Mouse (Mus musculus): ENCODE results near the gene Rnf216.

Gene Rnf216

GRCm38 (mm10) chr5:143101626-143102025 lies 11.2 kb downstream of the Rnf216 start:
- DNase-seq (ENCODE audit: low read depth) = no peak

GRCm38 (mm10) chr5:143095256-143095655 lies 17.5 kb downstream of the Rnf216 start:
- no peak for DNase-seq (ENCODE audit: low read depth)

- DNase-seq (ENCODE audit: low read depth) = no peak
Measured at GRCm38 (mm10) chr5:143092891-143093290, 19.9 kb downstream of the Rnf216 start.

- no peak for DNase-seq (ENCODE audit: low read depth)
Measured at GRCm38 (mm10) chr5:143084898-143085297, 27.9 kb downstream of the Rnf216 start.

- DNase-seq (ENCODE audit: low read depth) = no peak
Measured at GRCm38 (mm10) chr5:143079806-143080205, 33.0 kb downstream of the Rnf216 start.

GRCm38 (mm10) chr5:143076603-143077143 lies 36.1 kb downstream of the Rnf216 start:
- DNase-seq (ENCODE audit: low read depth) = no peak

- DNase-seq (ENCODE audit: low read depth) = no peak
Measured at GRCm38 (mm10) chr5:143075987-143076386, 36.8 kb downstream of the Rnf216 start.

GRCm38 (mm10) chr5:143069048-143069447 lies 43.7 kb downstream of the Rnf216 start:
- DNase-seq (ENCODE audit: low read depth) = no peak

GRCm38 (mm10) chr5:143068382-143068781 lies 44.4 kb downstream of the Rnf216 start:
- no peak for DNase-seq (ENCODE audit: low read depth)

GRCm38 (mm10) chr5:143066551-143066958 lies 46.2 kb downstream of the Rnf216 start:
- peak; percentile 89 for DNase-seq (ENCODE audit: low read depth)

- DNase-seq (ENCODE audit: low read depth) = no peak
Measured at GRCm38 (mm10) chr5:143066096-143066495, 46.7 kb downstream of the Rnf216 start.

GRCm38 (mm10) chr5:143065230-143065629 lies 47.6 kb downstream of the Rnf216 start:
- DNase-seq (ENCODE audit: low read depth) = no peak

GRCm38 (mm10) chr5:143062251-143062650 lies 50.5 kb downstream of the Rnf216 start:
- DNase-seq (ENCODE audit: low read depth) = no peak

GRCm38 (mm10) chr5:143061511-143061910 lies 51.3 kb downstream of the Rnf216 start:
- no peak for DNase-seq (ENCODE audit: low read depth)

- DNase-seq (ENCODE audit: low read depth) = no peak
Measured at GRCm38 (mm10) chr5:143060774-143061385, 51.9 kb downstream of the Rnf216 start.

- DNase-seq (ENCODE audit: low read depth) = no peak
Measured at GRCm38 (mm10) chr5:143059958-143060357, 52.8 kb downstream of the Rnf216 start.

- no peak for DNase-seq (ENCODE audit: low read depth)
Measured at GRCm38 (mm10) chr5:143059182-143059581, 53.6 kb downstream of the Rnf216 start.

GRCm38 (mm10) chr5:143058675-143059074 lies 54.1 kb downstream of the Rnf216 start:
- no peak for DNase-seq (ENCODE audit: low read depth)

GRCm38 (mm10) chr5:143058208-143058607 lies 54.6 kb downstream of the Rnf216 start:
- DNase-seq (ENCODE audit: low read depth) = peak; percentile 78

- no peak for DNase-seq (ENCODE audit: low read depth)
Measured at GRCm38 (mm10) chr5:143057753-143058152, 55.0 kb downstream of the Rnf216 start.

- no peak for DNase-seq (ENCODE audit: low read depth)
Measured at GRCm38 (mm10) chr5:143056191-143056880, 56.5 kb downstream of the Rnf216 start.

GRCm38 (mm10) chr5:143055501-143056125 lies 57.2 kb downstream of the Rnf216 start:
- no peak for DNase-seq (ENCODE audit: low read depth)

- no peak for DNase-seq (ENCODE audit: low read depth)
Measured at GRCm38 (mm10) chr5:143054703-143055102, 58.1 kb downstream of the Rnf216 start.
